Mouse (Mus musculus): ENCODE measurements around the gene Ms4a18. TPM values are rescaled to one million over a fixed set of nuclear protein-coding genes. Genes with fewer than 3 reads are reported as not detected.
A peak's percentile ranks its signal among the peaks of the same experiment; 100 is the strongest.

Ms4a18 gene
- total and polyA plus RNA-seq, 2 experiments from 2014 or later, result not detected

DNA sequence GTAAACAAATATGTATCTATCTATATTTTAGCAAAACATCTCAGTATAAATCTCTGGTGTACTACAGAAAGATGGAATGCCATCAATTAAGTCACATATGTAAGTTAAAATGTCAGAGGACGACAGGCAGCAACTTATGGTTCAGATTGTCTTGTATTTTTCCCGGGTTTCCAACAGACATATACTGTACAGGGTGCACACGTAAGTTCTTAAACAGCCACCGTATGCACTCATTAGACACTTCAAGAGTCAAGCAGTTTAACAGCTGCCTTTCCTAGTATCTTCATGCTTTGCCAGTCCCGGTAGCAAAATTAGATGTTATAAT, 26.8 kb upstream of the Ms4a18 start:
- ATAC-seq (ENCODE audit: insufficient read depth, low read depth) (peak; percentile 52; the same call in 1 of the 2 replicates), DNase-seq (ENCODE audit: low spot score) (no peak)
- Histone ChIP-seq H3K27me3 (ENCODE audit: control insufficient read depth, insufficient read depth, low read length) (no peaks in the 10 kb centered on the region), H3K9me3 (replicated peaks; ENCODE audit: control insufficient read depth, low read length) (no peaks in the 10 kb centered on the region), H3K27ac (ENCODE audit: low read depth) (no peak overlapping the region), H3K4me3 (ENCODE audit: low read depth, low read length) (peak overlapping the region; percentile 32), H3K4me1 (ENCODE audit: control insufficient read depth, insufficient read depth) (no peaks in the 10 kb centered on the region), H3K9ac (replicated peaks; ENCODE audit: low read depth, low read length) (no peak overlapping the region), H3K4me2 (ENCODE audit: low read depth, low read length) (peak overlapping the region; percentile 65), H3K36me3 (replicated peaks; ENCODE audit: control insufficient read depth, insufficient read depth, low read length) (no peaks in the 10 kb centered on the region)
- WGBS, result 13% methylated on average over 5 of the region's 5 CpGs
- TF ChIP-seq EP300 (IDR thresholded peaks at IDR 0.05; ENCODE audit: low read depth), result no peak

DNA sequence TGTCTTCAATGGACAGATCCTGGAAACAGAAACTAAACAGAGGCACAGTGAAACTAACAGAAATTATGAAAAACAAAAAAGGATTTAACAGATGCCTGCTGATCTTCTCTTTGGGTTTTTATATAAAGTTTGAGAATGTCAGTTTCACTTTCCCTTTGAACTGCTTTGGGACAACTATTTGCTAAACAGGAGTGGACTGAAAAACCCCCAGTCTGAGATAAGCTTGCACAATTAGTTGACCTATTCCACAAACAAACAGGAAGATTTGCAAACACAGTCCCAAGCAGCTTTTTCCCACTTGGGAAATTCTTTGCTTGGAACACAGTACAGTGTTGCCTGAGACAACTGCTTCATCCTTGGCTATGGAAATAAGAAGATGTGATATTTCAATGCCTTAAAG, 19.7 kb upstream of the Ms4a18 start:
- no peak overlapping the region for H3K4me3 ChIP-seq (ENCODE audit: low read depth, low read length)
- no peak for TF ChIP-seq CTCF (IDR thresholded peaks at IDR 0.05; ENCODE audit: low read depth)
- no peak for TF ChIP-seq EP300 (IDR thresholded peaks at IDR 0.05; ENCODE audit: low read depth)
- no peaks in the 10 kb centered on the region for H3K27me3 ChIP-seq (ENCODE audit: control insufficient read depth, insufficient read depth, low read length)
- no peak overlapping the region for H3K4me2 ChIP-seq (ENCODE audit: low read depth, low read length)
- H3K9ac ChIP-seq (replicated peaks; ENCODE audit: low read depth, low read length), result no peak overlapping the region
- DNase-seq (ENCODE audit: low spot score) (no peak), ATAC-seq (ENCODE audit: insufficient read depth, low read depth) (no peak)
- H3K4me1 ChIP-seq (ENCODE audit: control insufficient read depth, insufficient read depth), result no peaks in the 10 kb centered on the region
- H3K36me3 ChIP-seq (replicated peaks; ENCODE audit: control insufficient read depth, insufficient read depth, low read length), result no peaks in the 10 kb centered on the region
- H3K9me3 ChIP-seq (replicated peaks; ENCODE audit: control insufficient read depth, low read length), result no peaks in the 10 kb centered on the region
- H3K27ac ChIP-seq (ENCODE audit: low read depth), result no peak overlapping the region

DNA sequence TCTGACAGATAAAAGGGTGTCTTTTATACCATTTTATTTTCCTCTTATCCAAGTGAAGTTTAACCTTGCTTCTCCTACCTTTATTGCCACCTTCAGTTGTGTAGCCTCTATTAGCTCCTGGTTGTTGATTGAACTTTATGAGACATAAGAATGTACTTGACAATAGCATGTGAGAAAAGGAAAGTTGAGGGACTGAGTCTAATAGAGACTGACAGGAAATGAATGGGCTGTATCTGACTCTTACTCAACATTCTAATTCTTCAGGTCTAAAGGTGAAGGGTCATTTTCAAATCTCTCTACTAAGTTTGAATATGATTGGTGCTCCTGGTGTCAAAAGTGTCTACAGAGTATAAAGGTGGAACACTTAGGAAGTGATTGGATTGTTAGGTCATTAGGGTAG, 4.6 kb upstream of the Ms4a18 start:
- no peak overlapping the region for H3K27ac ChIP-seq (ENCODE audit: low read depth)
- H3K9me3 ChIP-seq (replicated peaks; ENCODE audit: control insufficient read depth, low read length), result no peaks in the 10 kb centered on the region
- no peaks in the 10 kb centered on the region for H3K27me3 ChIP-seq (ENCODE audit: control insufficient read depth, insufficient read depth, low read length)
- TF ChIP-seq CTCF (IDR thresholded peaks at IDR 0.05; ENCODE audit: low read depth), result no peak
- TF ChIP-seq EP300 (IDR thresholded peaks at IDR 0.05; ENCODE audit: low read depth), result no peak
- no peak overlapping the region for H3K9ac ChIP-seq (replicated peaks; ENCODE audit: low read depth, low read length)
- no peak for DNase-seq (ENCODE audit: low spot score)
- no peaks in the 10 kb centered on the region for H3K36me3 ChIP-seq (replicated peaks; ENCODE audit: control insufficient read depth, insufficient read depth, low read length)
- H3K4me1 ChIP-seq (ENCODE audit: control insufficient read depth, insufficient read depth), result no peaks in the 10 kb centered on the region
- no peak for ATAC-seq (ENCODE audit: insufficient read depth, low read depth)
- no peak overlapping the region for H3K4me3 ChIP-seq (ENCODE audit: low read depth, low read length)
- no peak overlapping the region for H3K4me2 ChIP-seq (ENCODE audit: low read depth, low read length)

DNA sequence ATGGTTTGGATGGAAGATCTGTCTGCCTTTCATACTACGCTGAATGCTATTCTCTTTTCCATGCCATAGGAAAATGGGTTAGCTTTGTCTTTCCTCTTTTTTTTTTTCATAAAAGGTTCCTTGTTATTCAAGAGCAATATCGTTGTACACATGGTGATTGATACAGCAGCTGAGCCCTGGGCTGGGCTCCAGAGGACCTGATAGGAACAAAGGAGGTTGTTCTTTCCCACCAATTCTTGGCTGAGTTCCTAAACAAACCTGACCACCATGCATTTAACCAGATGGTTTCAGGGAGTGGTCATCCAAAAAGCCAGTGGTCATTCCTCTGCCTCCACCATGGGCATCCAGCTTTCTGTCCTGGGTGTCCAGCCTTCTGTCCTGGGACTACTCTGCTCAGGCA, 580 bp downstream of the Ms4a18 start:
- Histone ChIP-seq H3K27me3 (ENCODE audit: control insufficient read depth, insufficient read depth, low read length) (no peaks in the 10 kb centered on the region), H3K4me1 (ENCODE audit: control insufficient read depth, insufficient read depth) (no peaks in the 10 kb centered on the region), H3K4me3 (ENCODE audit: low read depth, low read length) (no peak overlapping the region), H3K36me3 (replicated peaks; ENCODE audit: control insufficient read depth, insufficient read depth, low read length) (no peaks in the 10 kb centered on the region), H3K9ac (replicated peaks; ENCODE audit: low read depth, low read length) (no peak overlapping the region), H3K9me3 (replicated peaks; ENCODE audit: control insufficient read depth, low read length) (no peaks in the 10 kb centered on the region), H3K4me2 (ENCODE audit: low read depth, low read length) (no peak overlapping the region), H3K27ac (ENCODE audit: low read depth) (no peak overlapping the region)
- ATAC-seq (ENCODE audit: insufficient read depth, low read depth), result no peak
- DNase-seq (ENCODE audit: low spot score), result no peak
- WGBS, result 57% methylated on average over 2 of the region's 2 CpGs
- TF ChIP-seq CTCF (IDR thresholded peaks at IDR 0.05; ENCODE audit: low read depth) (no peak), EP300 (IDR thresholded peaks at IDR 0.05; ENCODE audit: low read depth) (no peak)

DNA sequence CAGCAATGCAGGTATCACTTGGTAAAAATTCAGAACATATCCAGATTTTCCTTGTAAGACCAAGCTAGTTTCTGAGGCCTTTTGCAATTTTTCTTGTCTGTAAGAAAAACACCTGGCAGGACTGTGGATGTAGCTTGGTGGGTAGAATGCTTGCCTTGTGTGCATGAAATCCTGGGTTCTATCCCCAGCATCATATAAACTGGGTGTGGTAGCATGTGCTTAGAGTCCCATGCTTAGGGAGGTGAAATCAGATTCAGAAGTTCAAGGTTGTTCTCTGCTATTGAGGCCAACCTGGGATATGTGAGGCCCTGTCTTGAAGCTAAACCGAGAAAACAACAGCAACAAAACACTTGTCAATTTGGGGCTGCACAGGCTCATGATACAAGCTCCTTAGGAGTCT, 1.8 kb downstream of the Ms4a18 start:
- ATAC-seq (ENCODE audit: insufficient read depth, low read depth) (no peak), DNase-seq (ENCODE audit: low spot score) (no peak)
- H3K4me3 ChIP-seq (ENCODE audit: low read depth, low read length), result no peak overlapping the region
- H3K4me2 ChIP-seq (ENCODE audit: low read depth, low read length), result no peak overlapping the region
- no peaks in the 10 kb centered on the region for H3K27me3 ChIP-seq (ENCODE audit: control insufficient read depth, insufficient read depth, low read length)
- 71% methylated on average over 1 of the region's 1 CpGs for whole genome bisulfite sequencing
- no peaks in the 10 kb centered on the region for H3K4me1 ChIP-seq (ENCODE audit: control insufficient read depth, insufficient read depth)
- TF ChIP-seq CTCF (IDR thresholded peaks at IDR 0.05; ENCODE audit: low read depth), result no peak
- TF ChIP-seq EP300 (IDR thresholded peaks at IDR 0.05; ENCODE audit: low read depth), result no peak
- H3K36me3 ChIP-seq (replicated peaks; ENCODE audit: control insufficient read depth, insufficient read depth, low read length), result no peaks in the 10 kb centered on the region
- H3K9ac ChIP-seq (replicated peaks; ENCODE audit: low read depth, low read length), result no peak overlapping the region
- no peaks in the 10 kb centered on the region for H3K9me3 ChIP-seq (replicated peaks; ENCODE audit: control insufficient read depth, low read length)
- no peak overlapping the region for H3K27ac ChIP-seq (ENCODE audit: low read depth)

DNA sequence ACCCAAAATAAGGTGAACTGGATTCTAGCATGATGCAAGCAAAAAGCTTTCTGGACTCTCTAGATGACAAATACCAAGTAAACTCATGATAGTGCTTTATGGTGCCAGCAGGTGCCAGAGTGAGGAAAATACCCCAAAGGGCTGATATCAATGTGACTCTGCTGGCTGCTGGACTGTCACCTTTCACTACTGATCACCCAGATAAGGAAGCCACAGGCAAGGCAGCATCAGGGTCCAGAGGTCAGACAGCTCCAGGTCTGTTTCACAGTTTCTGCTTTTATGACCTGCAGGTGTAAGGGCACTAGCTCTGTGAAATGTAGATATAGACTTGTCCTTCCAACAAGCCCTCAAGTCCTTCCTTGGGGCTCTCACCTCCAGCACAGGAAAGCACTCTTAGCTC, 2.4 kb downstream of the Ms4a18 start:
- Histone ChIP-seq H3K4me2 (ENCODE audit: low read depth, low read length) (no peak overlapping the region), H3K4me1 (ENCODE audit: control insufficient read depth, insufficient read depth) (no peaks in the 10 kb centered on the region), H3K27me3 (ENCODE audit: control insufficient read depth, insufficient read depth, low read length) (no peaks in the 10 kb centered on the region), H3K36me3 (replicated peaks; ENCODE audit: control insufficient read depth, insufficient read depth, low read length) (no peaks in the 10 kb centered on the region), H3K9me3 (replicated peaks; ENCODE audit: control insufficient read depth, low read length) (no peaks in the 10 kb centered on the region), H3K9ac (replicated peaks; ENCODE audit: low read depth, low read length) (no peak overlapping the region), H3K27ac (ENCODE audit: low read depth) (no peak overlapping the region), H3K4me3 (ENCODE audit: low read depth, low read length) (no peak overlapping the region)
- DNase-seq (ENCODE audit: low spot score) (no peak), ATAC-seq (ENCODE audit: insufficient read depth, low read depth) (no peak)
- no peak for TF ChIP-seq CTCF (IDR thresholded peaks at IDR 0.05; ENCODE audit: low read depth)
- no peak for TF ChIP-seq EP300 (IDR thresholded peaks at IDR 0.05; ENCODE audit: low read depth)
